Mouse (Mus musculus): ENCODE results near the gene Camsap3. TPM values are rescaled to one million over a fixed set of nuclear protein-coding genes. Genes with fewer than 3 reads are reported as not detected.
A peak's percentile ranks its signal among the peaks of the same experiment; 100 is the strongest.

Camsap3 gene
- polyA plus RNA-seq, 1 experiment from 2014 or later = 11.6 TPM

DNA sequence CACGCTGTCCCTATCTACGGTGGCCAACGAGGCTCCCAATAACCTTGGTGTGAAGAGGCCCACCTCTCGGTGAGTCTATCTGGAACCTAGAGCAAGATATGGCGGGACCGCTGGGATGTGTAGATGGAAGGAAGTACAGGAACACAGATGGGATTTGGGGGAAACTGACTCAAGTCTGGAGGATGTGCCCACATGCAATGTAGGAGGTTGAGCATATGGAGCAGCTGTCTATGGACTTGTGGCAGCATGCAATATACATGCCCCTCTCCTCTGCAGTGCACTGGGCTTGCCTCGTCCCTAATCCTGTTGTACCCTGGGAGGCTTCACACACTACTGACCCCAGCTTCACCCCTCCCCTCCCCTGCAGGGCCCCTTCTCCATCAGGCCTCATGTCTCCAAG, 20.7 kb downstream of the Camsap3 start:
- H3K36me3 ChIP-seq = peaks cover 77% of the 10 kb centered on the region
- H3K27ac ChIP-seq = no peak overlapping the region
- no peaks in the 10 kb centered on the region for H3K9me3 ChIP-seq

GRCm38 (mm10) chr8:3609046-3609815, 22.1 kb downstream of the Camsap3 start:
- no peak for ATAC-seq (ENCODE audit: insufficient number of reproducible peaks, low FRiP score, low TSS enrichment, low read depth)
- no peaks in the 10 kb centered on the region for H3K27me3 ChIP-seq
- H3K9me3 ChIP-seq = no peaks in the 10 kb centered on the region
- H3K4me2 ChIP-seq = no peak overlapping the region
- peak overlapping the region; percentile 27; the same call in 1 of the 2 replicates for H3K27ac ChIP-seq
- no peak overlapping the region for H3K9ac ChIP-seq
- H3K36me3 ChIP-seq = peaks cover 80% of the 10 kb centered on the region
- H3K4me3 ChIP-seq = no peak overlapping the region
- H3K4me1 ChIP-seq = peaks cover 5% of the 10 kb centered on the region; the same call in 1 of the 2 replicates
- 72% methylated on average over 12 of the region's 12 CpGs for whole genome bisulfite sequencing

More for the DNA sequence above, 20.7 kb downstream of the Camsap3 start:
- ATAC-seq (ENCODE audit: insufficient number of reproducible peaks, low FRiP score, low TSS enrichment, low read depth) = no peak
- Histone ChIP-seq H3K4me2 (no peak overlapping the region), H3K4me1 (peaks cover 5% of the 10 kb centered on the region; the same call in 1 of the 2 replicates), H3K9ac (no peak overlapping the region), H3K27me3 (no peaks in the 10 kb centered on the region), H3K4me3 (no peak overlapping the region)
- WGBS = 88% methylated on average over 7 of the region's 7 CpGs

DNA sequence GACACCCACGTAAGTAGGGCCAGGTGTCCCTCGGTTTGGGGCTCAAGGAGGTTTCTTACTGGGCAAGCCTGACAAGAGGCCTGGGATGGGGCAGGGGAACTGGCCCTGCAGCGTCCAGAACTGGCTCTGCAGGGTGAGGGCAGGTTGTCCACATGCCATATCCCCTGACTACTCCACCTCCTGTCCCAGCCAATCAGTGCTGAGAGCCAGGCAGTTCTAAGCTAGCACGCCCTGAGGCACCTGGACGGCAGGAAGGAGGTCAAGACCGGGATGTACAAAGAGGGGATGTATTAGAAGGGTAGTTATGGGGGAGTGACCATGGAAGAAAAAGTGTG, 22.7 kb downstream of the Camsap3 start:
- peaks cover 82% of the 10 kb centered on the region for H3K36me3 ChIP-seq
- 66% methylated on average over 6 of the region's 6 CpGs for WGBS

DNA sequence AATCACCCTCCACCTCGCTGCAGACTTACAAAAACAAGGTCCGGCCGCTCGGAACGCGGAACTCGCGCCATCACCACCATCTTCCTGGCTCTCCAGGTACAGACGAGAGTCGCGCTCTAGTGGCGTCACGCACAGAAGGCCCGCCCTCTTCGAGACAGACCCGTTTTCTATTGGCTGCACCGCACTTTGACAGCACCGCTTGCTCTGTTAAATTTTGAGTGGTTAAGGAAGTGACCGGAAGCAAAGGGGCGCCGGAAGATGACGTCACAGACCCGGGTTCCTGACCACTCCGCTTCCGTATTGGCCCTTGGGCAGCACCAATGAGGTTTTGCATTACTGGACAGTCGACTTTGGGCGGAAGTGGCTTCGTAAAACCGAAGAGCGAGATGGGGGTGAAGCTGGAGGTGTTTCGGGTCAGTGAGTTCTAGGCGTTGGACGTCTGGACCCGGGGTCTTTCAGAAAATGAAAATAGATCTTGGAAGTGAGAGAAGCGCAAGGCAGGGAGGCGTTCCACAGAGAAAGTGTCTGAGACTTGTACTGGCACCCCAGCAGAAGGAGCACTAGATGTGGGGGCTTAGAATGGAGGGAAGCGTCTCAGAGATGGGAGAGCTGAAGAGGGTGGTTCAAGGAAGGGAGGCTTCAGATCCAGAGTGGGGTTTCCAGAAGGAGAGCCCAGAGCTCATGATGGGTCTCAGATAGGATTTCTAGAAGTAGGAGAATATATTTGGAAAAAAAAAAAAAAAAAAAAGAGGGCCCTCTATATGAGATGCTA, 34.3 kb downstream of the Camsap3 start, which contains the start of the genes Xab2 and Pet100:
TSS of gene Xab2 (minus strand) at position 118 of the 772 bp plus-strand sequence.
TSS of gene Pet100 (plus strand) at position 350 of the 772 bp plus-strand sequence.
- under 1% methylated on average over 37 of the region's 37 CpGs for WGBS
- peak within 1 kb of the TSS; percentile 72 for H3K4me3 ChIP-seq
- peak within 1 kb of the TSS; percentile 73 for H3K4me2 ChIP-seq
- no peaks in the 10 kb centered on the region for H3K9me3 ChIP-seq
- H3K27ac ChIP-seq = no peak within 1 kb of the TSS
- H3K27me3 ChIP-seq = no peaks in the 10 kb centered on the region
- ATAC-seq (ENCODE audit: insufficient number of reproducible peaks, low FRiP score, low TSS enrichment, low read depth) = peak; percentile 98
- peak within 1 kb of the TSS; percentile 70 for H3K9ac ChIP-seq
- peaks cover 23% of the 10 kb centered on the region for H3K36me3 ChIP-seq
- H3K4me1 ChIP-seq = peaks cover 21% of the 10 kb centered on the region

More for the DNA sequence above, 22.7 kb downstream of the Camsap3 start:
- Histone ChIP-seq H3K9ac (no peak overlapping the region), H3K4me2 (no peak overlapping the region), H3K27me3 (no peaks in the 10 kb centered on the region), H3K4me1 (peaks cover 5% of the 10 kb centered on the region; the same call in 1 of the 2 replicates), H3K9me3 (no peaks in the 10 kb centered on the region), H3K4me3 (no peak overlapping the region), H3K27ac (no peak overlapping the region; the same call in 1 of the 2 replicates)
- ATAC-seq (ENCODE audit: insufficient number of reproducible peaks, low FRiP score, low TSS enrichment, low read depth) = no peak

DNA sequence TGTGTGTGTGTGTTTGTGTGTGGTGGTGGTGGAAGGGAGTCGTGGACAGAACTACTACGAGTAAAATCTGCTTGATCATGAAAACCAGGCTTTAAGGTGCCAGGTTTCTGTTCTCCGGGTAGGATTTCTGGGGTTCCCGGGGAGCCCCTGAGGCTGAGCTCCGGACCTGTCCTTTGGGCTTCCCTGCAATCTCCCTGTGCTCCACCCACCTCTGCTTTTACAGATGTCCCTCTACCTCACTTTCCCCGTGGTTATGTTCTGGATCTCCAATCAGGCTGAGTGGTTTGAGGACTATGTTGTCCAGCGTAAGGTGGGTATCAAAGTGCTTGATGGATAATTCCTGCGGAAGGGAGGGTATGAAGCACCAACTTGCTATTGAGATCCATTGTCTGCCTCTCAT, 35.0 kb downstream of the Camsap3 start:
- peaks cover 21% of the 10 kb centered on the region for H3K4me1 ChIP-seq
- no peak overlapping the region for H3K27ac ChIP-seq
- H3K9me3 ChIP-seq = no peaks in the 10 kb centered on the region
- peak overlapping the region; percentile 57 for H3K4me2 ChIP-seq
- no peak overlapping the region; the same call in 1 of the 2 replicates for H3K9ac ChIP-seq
- no peaks in the 10 kb centered on the region for H3K27me3 ChIP-seq
- H3K4me3 ChIP-seq = peak overlapping the region; percentile 72
- H3K36me3 ChIP-seq = peaks cover 18% of the 10 kb centered on the region
- no peak for ATAC-seq (ENCODE audit: insufficient number of reproducible peaks, low FRiP score, low TSS enrichment, low read depth)
- 75% methylated on average over 8 of the region's 8 CpGs for WGBS

- Histone ChIP-seq H3K27ac (no peak within 1 kb of the TSS), H3K4me3 (no peak within 1 kb of the TSS), H3K27me3 (peaks cover 13% of the 10 kb centered on the region; the same call in 1 of the 2 replicates), H3K4me1 (peaks cover 10% of the 10 kb centered on the region), H3K4me2 (no peak within 1 kb of the TSS), H3K36me3 (no peaks in the 10 kb centered on the region), H3K9me3 (no peaks in the 10 kb centered on the region), H3K9ac (no peak within 1 kb of the TSS)
- no peak for ATAC-seq (ENCODE audit: insufficient number of reproducible peaks, low FRiP score, low TSS enrichment, low read depth)
- WGBS = 64% methylated on average over 1 of the region's 1 CpGs
Observed at GRCm38 (mm10) chr8:3625445-3625844, 38.4 kb downstream of the Camsap3 start, which contains the start of gene Pcp2. Gene Pcp2, minus strand, starts transcription at chr8:3625545.

- H3K4me3 ChIP-seq = no peak overlapping the region
- H3K27ac ChIP-seq = no peak overlapping the region
- 57% methylated on average over 5 of the region's 5 CpGs for WGBS
- H3K4me2 ChIP-seq = no peak overlapping the region
- no peaks in the 10 kb centered on the region for H3K36me3 ChIP-seq
- no peak for ATAC-seq (ENCODE audit: insufficient number of reproducible peaks, low FRiP score, low TSS enrichment, low read depth)
- no peak overlapping the region for H3K9ac ChIP-seq
- H3K27me3 ChIP-seq = peaks cover 21% of the 10 kb centered on the region; the same call in 1 of the 2 replicates
- peaks cover 19% of the 10 kb centered on the region for H3K4me1 ChIP-seq
- H3K9me3 ChIP-seq = no peaks in the 10 kb centered on the region
Observed at GRCm38 (mm10) chr8:3626971-3627370, 39.9 kb downstream of the Camsap3 start.

DNA sequence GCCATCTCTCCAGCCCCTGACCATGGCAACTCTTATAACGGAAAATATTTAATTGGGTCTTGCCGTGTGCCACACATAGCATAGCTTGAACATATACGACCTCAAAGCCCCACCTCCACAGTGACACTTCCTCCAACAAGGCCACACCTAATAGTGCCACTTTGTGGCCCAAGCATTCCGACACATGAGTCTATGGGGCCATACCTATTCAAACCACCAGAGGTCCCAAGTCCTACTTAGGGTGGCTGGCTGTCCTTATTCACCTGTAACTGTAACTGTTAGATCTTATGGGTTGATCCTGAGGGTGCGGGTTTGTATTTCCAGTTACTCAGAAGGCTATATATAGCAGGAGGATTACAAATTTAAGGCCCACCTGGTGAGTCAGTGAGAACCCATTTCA, 40.9 kb downstream of the Camsap3 start:
- H3K4me1 ChIP-seq = peaks cover 15% of the 10 kb centered on the region
- no peak overlapping the region for H3K4me3 ChIP-seq
- H3K4me2 ChIP-seq = no peak overlapping the region
- H3K36me3 ChIP-seq = no peaks in the 10 kb centered on the region
- WGBS = 23% methylated on average over 5 of the region's 5 CpGs
- H3K9ac ChIP-seq = no peak overlapping the region
- ATAC-seq (ENCODE audit: insufficient number of reproducible peaks, low FRiP score, low TSS enrichment, low read depth) = no peak
- no peaks in the 10 kb centered on the region for H3K9me3 ChIP-seq
- H3K27ac ChIP-seq = no peak overlapping the region
- H3K27me3 ChIP-seq = peaks cover 21% of the 10 kb centered on the region; the same call in 1 of the 2 replicates

- Histone ChIP-seq H3K27ac (no peak within 1 kb of the TSS), H3K4me3 (peak within 1 kb of the TSS; percentile 49), H3K4me2 (peak within 1 kb of the TSS; percentile 68), H3K4me1 (peaks cover 15% of the 10 kb centered on the region), H3K27me3 (peaks cover 21% of the 10 kb centered on the region; the same call in 1 of the 2 replicates), H3K9ac (peak within 1 kb of the TSS; percentile 26), H3K36me3 (no peaks in the 10 kb centered on the region), H3K9me3 (no peaks in the 10 kb centered on the region)
- WGBS = 6% methylated on average over 47 of the region's 47 CpGs
- peak; percentile 75; the same call in 1 of the 2 replicates for ATAC-seq (ENCODE audit: insufficient number of reproducible peaks, low FRiP score, low TSS enrichment, low read depth)
Observed at GRCm38 (mm10) chr8:3630647-3631477, 43.8 kb downstream of the Camsap3 start, which contains the start of gene Stxbp2. Gene Stxbp2, plus strand, starts transcription at chr8:3630955.

GRCm38 (mm10) chr8:3631478-3631875, 44.4 kb downstream of the Camsap3 start:
- Histone ChIP-seq H3K27me3 (peaks cover 21% of the 10 kb centered on the region; the same call in 1 of the 2 replicates), H3K9me3 (no peaks in the 10 kb centered on the region), H3K4me3 (peak overlapping the region; percentile 49), H3K4me1 (peaks cover 15% of the 10 kb centered on the region), H3K9ac (peak overlapping the region; percentile 26; the same call in 1 of the 2 replicates), H3K27ac (no peak overlapping the region), H3K4me2 (peak overlapping the region; percentile 68), H3K36me3 (0 out of 2 replicates have a peak, but pooled peaks cover 4% of the 10 kb centered on the region)
- 17% methylated on average over 8 of the region's 8 CpGs for WGBS
- 0 out of 2 replicates have a peak, but pooled peaks have one; percentile 8 for ATAC-seq (ENCODE audit: insufficient number of reproducible peaks, low FRiP score, low TSS enrichment, low read depth)

GRCm38 (mm10) chr8:3645804-3646203, 58.7 kb downstream of the Camsap3 start:
- no peak overlapping the region for H3K27ac ChIP-seq
- no peak overlapping the region for H3K9ac ChIP-seq
- H3K4me3 ChIP-seq = no peak overlapping the region
- ATAC-seq (ENCODE audit: insufficient number of reproducible peaks, low FRiP score, low TSS enrichment, low read depth) = no peak
- H3K9me3 ChIP-seq = no peaks in the 10 kb centered on the region
- H3K4me2 ChIP-seq = no peak overlapping the region
- H3K27me3 ChIP-seq = no peaks in the 10 kb centered on the region
- WGBS = 16% methylated on average over 5 of the region's 5 CpGs
- no peaks in the 10 kb centered on the region for H3K4me1 ChIP-seq
- H3K36me3 ChIP-seq = no peaks in the 10 kb centered on the region

All from limb, embryonic 15.5 days (tissue).